ENCODE assay signal across 29 mouse cellular contexts in genomic region chr12:72257000-72257399, GRCm38 (mm10).
A peak's percentile ranks its signal among the peaks of the same experiment; 100 is the strongest.
DNase-seq lines count a peak whose midpoint lies in the region; ATAC-seq lines count a peak whose summit lies in the region.
"Had no signal": no experiment of that assay in that cellular context is flagged by ENCODE, and none has a peak within 500 bp of the region (broad histone marks: within the 10 kb centered on the region; RNA-seq: fewer than 3 reads in every experiment).

No protein-coding gene starts in this region.

- no peaks in the 10 kb centered on the region for H3K9me3 ChIP-seq in hindbrain, embryonic 16.5 days (ENCODE audit: control insufficient read depth, low read length)
- H3K9me3 ChIP-seq in hindbrain, embryonic 14.5 days (ENCODE audit: control insufficient read depth, low read length) = no peaks in the 10 kb centered on the region
- no peaks in the 10 kb centered on the region for H3K9me3 ChIP-seq in neural tube, embryonic 15.5 days (replicated peaks)
- H3K9me3 ChIP-seq: embryonic facial prominence, embryonic 13.5 days; embryonic facial prominence, embryonic 15.5 days; forebrain, embryonic 10.5 days; forebrain, embryonic 12.5 days had no signal

- no peak overlapping the region for H3K4me2 ChIP-seq in hindbrain, embryonic 16.5 days (ENCODE audit: low read length)
- H3K4me2 ChIP-seq in hindbrain, embryonic 14.5 days (replicated peaks) = no peak overlapping the region
- no peak overlapping the region for H3K4me2 ChIP-seq in neural tube, embryonic 15.5 days
- H3K4me2 ChIP-seq: embryonic facial prominence, embryonic 13.5 days; embryonic facial prominence, embryonic 15.5 days; forebrain, embryonic 12.5 days had no signal

- WGBS in hindbrain, embryonic 16.5 days = 68% methylated on average over 6 of the region's 6 CpGs
- 73% methylated on average over 6 of the region's 6 CpGs for WGBS in hindbrain, embryonic 14.5 days
- WGBS in neural tube, embryonic 15.5 days = 71% methylated on average over 6 of the region's 6 CpGs

- H3K4me1 ChIP-seq in hindbrain, embryonic 16.5 days (ENCODE audit: control insufficient read depth, insufficient read depth, low read depth, low read length) = no peaks in the 10 kb centered on the region; the same call in 1 of the 2 replicates
- H3K4me1 ChIP-seq in hindbrain, embryonic 14.5 days (replicated peaks; ENCODE audit: control insufficient read depth, insufficient read depth, low read length) = no peaks in the 10 kb centered on the region
- H3K4me1 ChIP-seq in neural tube, embryonic 15.5 days = peaks cover 7% of the 10 kb centered on the region; the same call in 1 of the 2 replicates
- H3K4me1 ChIP-seq: embryonic facial prominence, embryonic 13.5 days; embryonic facial prominence, embryonic 15.5 days; forebrain, embryonic 10.5 days; forebrain, embryonic 12.5 days had no signal

- H3K9ac ChIP-seq in hindbrain, embryonic 16.5 days (ENCODE audit: low read depth, low read length) = no peak overlapping the region
- no peak overlapping the region for H3K9ac ChIP-seq in hindbrain, embryonic 14.5 days
- H3K9ac ChIP-seq in neural tube, embryonic 15.5 days (replicated peaks) = no peak overlapping the region
- H3K9ac ChIP-seq: embryonic facial prominence, embryonic 13.5 days; embryonic facial prominence, embryonic 15.5 days; forebrain, embryonic 12.5 days had no signal

- H3K27ac ChIP-seq in hindbrain, embryonic 16.5 days (ENCODE audit: low read depth, low read length) = peak overlapping the region; percentile 48; the same call in 1 of the 2 replicates
- H3K27ac ChIP-seq in hindbrain, embryonic 14.5 days = no peak overlapping the region
- H3K27ac ChIP-seq in neural tube, embryonic 15.5 days (replicated peaks) = peak overlapping the region; percentile 23; the same call in 1 of the 2 replicates
- H3K27ac ChIP-seq: embryonic facial prominence, embryonic 13.5 days; embryonic facial prominence, embryonic 15.5 days; forebrain, embryonic 10.5 days; forebrain, embryonic 12.5 days had no signal

- no peaks in the 10 kb centered on the region for H3K36me3 ChIP-seq in hindbrain, embryonic 16.5 days (ENCODE audit: control insufficient read depth, insufficient read depth, low read length)
- H3K36me3 ChIP-seq in hindbrain, embryonic 14.5 days (replicated peaks; ENCODE audit: control insufficient read depth, insufficient read depth) = no peaks in the 10 kb centered on the region
- no peaks in the 10 kb centered on the region for H3K36me3 ChIP-seq in neural tube, embryonic 15.5 days
- H3K36me3 ChIP-seq: embryonic facial prominence, embryonic 13.5 days; embryonic facial prominence, embryonic 15.5 days; forebrain, embryonic 10.5 days; forebrain, embryonic 12.5 days; G1E had no signal

- peak; percentile 85 for ATAC-seq in frontal cortex, adult (ENCODE audit: low TSS enrichment)
- no peak for ATAC-seq in hindbrain, embryonic 16.5 days
- no peak for ATAC-seq in hindbrain, embryonic 14.5 days (ENCODE audit: low FRiP score)
- ATAC-seq in neural tube, embryonic 15.5 days (ENCODE audit: low FRiP score) = no peak
- ATAC-seq: activated CD4-positive, CD25-positive, alpha-beta regulatory T cell, adult 4 months; CD4-positive, CD25-positive, alpha-beta regulatory T cell, adult 4 months; forebrain, embryonic 14.5 days; forebrain, embryonic 16.5 days; Patski had no signal

- no peak for DNase-seq in frontal cortex, postnatal 14 days (ENCODE audit: low spot score in 2 of 2)
- DNase-seq in hindbrain, embryonic 14.5 days (ENCODE audit: low spot score) = no peak
- no peak for DNase-seq in neural tube, embryonic 10.5 days (ENCODE audit: extremely low spot score, low spot score)
- DNase-seq: adrenal gland, adult 8-10 months; adrenal gland, postnatal 14 days; adrenal gland, postnatal 36 days; B cell, adult 2 months; cerebellum, adult 11 months; cerebellum, adult 18-20 months; cerebellum, adult 8-10 months; cerebellum, adult 9-11 months; cerebellum, postnatal 14 days; cerebellum, postnatal 36 days; embryo, embryonic 11 days had no signal

- H3K4me3 ChIP-seq in hindbrain, embryonic 16.5 days (ENCODE audit: low read length) = no peak overlapping the region
- no peak overlapping the region for H3K4me3 ChIP-seq in hindbrain, embryonic 14.5 days (replicated peaks; ENCODE audit: low read length)
- H3K4me3 ChIP-seq in neural tube, embryonic 15.5 days (replicated peaks) = no peak overlapping the region
- H3K4me3 ChIP-seq: embryonic facial prominence, embryonic 13.5 days; embryonic facial prominence, embryonic 15.5 days; erythroblast, embryonic 14.5 days; forebrain, embryonic 10.5 days; forebrain, embryonic 12.5 days had no signal

- H3K27me3 ChIP-seq in hindbrain, embryonic 16.5 days (replicated peaks; ENCODE audit: control insufficient read depth, insufficient read depth, low read length) = no peaks in the 10 kb centered on the region
- H3K27me3 ChIP-seq in hindbrain, embryonic 14.5 days (ENCODE audit: control insufficient read depth, insufficient read depth, low read length) = no peaks in the 10 kb centered on the region
- H3K27me3 ChIP-seq in neural tube, embryonic 15.5 days (replicated peaks) = no peaks in the 10 kb centered on the region
- H3K27me3 ChIP-seq: CH12.LX; embryonic facial prominence, embryonic 13.5 days; embryonic facial prominence, embryonic 15.5 days; forebrain, embryonic 12.5 days; Patski had no signal
